Mouse (Mus musculus): Measurements from ENCODE around the gene Chmp2b. TPM values are rescaled to one million over a fixed set of nuclear protein-coding genes. Genes with fewer than 3 reads are reported as not detected.

Gene Chmp2b
- total RNA-seq (2022) = 10 to 100 TPM; 53.9 to 63.1 (median 57.6) TPM

DNA sequence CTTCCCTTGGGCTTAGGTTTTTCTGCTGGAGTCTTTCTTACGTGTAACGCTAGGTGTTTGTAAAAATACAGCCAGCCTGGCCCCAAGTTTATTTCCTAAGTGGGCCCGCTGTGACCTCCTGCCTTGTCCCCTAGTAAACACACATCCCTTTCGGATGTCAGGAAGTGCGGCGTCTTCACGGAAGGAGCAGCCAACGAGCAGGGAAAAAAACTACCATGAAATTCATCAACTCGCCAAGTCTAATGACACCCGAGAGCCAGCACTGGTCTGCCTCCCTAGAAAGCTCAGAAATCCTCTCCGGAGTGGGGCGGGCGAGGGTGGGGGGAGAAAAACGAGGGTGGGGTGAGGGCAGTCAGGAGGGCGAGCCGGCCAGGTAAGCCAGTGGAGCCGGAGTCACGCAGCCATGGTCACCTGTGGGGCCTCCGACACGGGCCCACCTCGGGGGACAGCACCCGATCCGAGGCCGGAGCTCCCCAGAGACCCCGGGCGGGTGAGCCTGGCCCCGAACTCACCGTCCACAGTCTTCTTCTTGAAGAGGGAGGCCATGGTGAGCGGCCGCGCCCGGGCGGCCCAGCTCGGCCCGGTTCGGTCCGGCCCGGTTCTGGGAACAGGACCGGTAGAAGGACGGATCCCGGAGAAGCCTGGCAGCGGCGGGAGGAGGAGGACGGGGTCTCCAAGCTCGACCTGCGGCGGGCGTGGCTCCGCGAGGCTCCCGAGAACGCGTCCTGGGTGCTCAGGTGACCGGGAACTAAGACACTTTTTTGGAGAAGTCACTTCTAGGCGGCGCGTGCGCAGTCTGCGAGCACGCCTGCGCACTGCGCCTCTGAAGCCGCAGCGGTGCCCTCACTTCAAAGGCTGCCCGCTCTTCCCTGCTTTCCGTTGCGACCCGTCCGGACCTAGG is at the start of gene Chmp2b:
Gene Chmp2b, minus strand, starts transcription at position 764 of the 901 bp plus-strand sequence.
- DNase-seq (ENCODE audit: low spot score in 2 of 2) = peak; percentile 74 to 84

DNA sequence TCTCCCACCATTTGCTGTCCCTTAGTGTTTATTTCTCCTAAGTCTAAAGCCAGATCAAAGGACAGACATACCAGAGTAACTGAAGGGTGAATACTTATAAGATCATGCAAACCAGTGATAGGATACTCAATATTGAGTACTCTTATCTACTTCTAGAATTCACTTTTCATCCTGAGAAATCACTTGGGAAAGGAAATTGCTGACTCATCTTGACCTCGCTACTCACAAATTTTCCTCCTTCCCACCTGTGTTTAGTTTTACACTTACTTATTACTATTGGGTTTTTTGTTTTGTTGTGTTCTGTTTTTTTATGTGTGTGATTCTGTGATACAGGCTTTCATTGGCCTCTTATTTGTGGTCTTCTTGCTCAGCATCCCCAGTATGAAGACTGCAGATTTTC is 49.2 kb upstream of the Chmp2b start:
- DNase-seq (ENCODE audit: low spot score in 2 of 2) = no peak

DNA sequence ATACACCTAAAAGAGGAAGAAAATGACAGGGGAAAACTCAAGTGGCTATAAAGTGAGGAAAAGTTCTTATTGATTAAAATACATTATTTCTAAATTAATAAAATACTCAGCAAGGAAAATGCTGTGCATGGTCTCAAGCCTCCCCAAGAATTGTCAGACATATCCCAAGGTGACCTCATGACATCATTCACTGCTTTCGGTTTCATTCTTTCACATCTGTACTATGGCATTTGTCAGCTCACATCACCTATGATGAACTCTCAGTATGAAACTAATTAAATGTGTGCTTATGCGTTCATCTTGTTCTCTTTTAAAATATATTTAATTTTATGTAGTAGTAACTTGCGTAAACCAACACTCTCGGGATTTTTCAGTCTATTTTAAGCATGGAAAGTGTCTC is 38.3 kb upstream of the Chmp2b start:
- DNase-seq (ENCODE audit: low spot score in 2 of 2) = no peak

DNA sequence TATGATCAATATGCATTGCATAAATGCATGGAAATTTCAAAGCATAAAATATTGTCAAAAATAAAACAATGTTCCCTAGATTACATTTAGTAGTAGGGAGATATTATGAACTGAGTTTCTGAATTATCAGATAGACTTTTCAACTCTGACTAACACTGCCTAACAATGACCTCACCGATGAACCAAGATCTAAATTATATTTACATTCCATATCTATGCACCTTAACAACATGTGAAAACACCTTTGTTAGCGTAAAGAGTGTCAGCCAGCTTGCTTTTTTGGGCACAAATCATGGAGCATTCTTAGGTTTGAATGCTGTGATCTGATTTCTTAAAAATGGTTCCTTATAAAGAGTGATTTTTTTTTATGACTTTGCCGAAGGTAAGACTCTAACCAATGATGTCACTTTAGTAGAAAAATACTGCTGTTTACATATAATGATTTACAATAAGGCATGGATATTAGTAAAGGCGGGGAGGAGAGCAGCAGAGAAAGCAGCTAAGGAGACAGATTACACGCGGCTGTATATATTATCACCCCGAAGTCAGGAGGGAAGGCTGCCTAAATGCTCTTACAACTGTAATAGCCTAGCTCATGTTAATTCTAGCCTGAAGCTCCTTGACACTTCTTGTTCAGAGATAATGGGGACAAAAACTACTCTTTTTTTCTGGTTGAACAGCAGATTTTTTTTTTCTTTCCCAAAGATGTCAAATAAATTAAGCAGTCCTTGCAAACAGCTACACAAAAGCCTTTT is 23.8 kb upstream of the Chmp2b start:
- no peak for DNase-seq (ENCODE audit: low spot score in 2 of 2)

DNA sequence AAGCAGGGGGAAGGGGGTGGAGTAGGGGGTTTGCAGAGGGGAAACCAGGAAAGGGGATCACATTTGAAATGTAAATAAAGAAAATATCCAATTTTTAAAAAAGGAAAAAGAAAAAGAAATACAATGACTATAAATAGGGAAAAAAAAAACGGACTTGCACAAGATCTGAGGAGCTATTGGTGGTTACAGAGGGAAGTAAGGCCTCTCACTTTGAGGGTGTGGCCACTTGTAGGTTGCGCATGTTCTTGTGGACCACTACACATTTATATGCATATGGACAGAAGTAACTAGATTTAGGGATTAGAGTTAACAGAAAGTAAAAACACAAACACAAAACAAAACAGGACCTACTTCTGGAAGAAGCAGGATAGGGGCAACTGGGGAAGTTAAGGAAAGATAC is 23.2 kb upstream of the Chmp2b start:
- no peak for DNase-seq (ENCODE audit: low spot score in 2 of 2)

DNA sequence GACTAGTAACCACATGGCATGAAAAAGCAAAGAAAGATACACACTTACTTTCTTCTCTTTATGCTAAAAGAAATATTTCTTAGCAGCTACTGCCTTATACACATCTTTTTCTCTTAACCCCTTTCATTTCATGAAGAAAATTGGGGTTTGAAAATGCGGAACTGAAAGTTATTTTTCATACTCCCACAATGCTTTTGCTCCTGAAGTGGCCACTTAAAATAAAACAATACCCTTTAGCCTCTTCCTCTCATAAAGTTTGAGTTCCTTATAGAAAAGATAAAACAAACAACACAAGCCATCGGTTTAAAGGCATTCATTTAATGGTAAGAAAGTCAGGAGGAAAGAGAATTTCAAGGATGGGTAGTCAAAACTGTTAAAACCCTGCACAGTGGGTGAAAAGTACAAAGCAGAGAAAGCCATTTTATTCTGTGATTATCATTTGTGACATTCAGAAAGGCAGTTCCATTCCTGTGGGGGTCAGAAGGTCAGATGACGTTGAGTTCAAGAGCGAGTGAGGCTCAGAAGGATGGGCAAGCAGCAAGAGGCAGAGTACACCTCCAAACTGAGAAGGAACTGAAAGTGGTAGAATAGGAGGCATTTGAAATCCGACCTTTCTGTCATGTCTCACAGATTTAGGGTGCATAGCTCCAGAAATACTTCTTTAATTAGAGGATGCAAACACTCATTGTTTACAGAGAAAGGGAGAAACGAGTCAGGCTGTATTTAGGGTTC is 14.9 kb upstream of the Chmp2b start:
- no peak for DNase-seq (ENCODE audit: low spot score in 2 of 2)

DNA sequence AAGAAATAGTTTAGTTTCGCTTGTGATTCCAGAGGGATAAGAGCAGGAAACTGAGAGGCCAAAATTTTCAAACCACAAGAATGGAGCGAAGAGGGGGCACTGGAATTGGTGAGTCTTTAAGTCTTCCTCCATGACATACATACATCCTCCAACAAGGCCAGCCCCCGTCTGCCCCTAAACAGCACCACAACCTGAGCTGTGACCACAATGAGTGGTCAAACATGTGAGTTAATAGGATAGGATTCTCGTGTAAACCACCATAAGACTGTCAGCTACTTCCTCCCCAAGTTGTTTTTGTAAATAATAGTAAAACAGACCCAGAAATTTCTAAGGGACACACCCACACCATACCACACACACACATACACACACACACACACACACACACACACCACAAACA is 6.3 kb upstream of the Chmp2b start:
- no peak for DNase-seq (ENCODE audit: low spot score in 2 of 2)

DNA sequence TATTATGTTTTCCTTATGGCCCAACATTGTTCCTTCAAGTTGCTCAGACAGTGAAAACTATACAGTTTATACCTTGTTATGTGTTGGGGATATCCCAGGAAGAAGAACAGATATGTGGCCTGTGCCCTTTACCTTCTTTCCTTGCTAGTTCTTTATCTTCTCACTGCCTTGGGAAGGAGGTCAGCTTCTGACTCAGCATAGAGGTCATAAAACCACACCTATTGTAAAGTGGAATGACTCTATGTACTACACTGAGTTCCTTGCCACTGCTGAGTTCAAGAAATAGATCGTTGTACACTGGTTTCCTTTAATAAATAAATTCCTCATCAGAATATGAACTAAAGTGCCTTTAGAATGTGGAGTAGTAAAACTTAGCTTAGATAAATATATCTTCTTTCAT is 2.4 kb upstream of the Chmp2b start:
- no peak for DNase-seq (ENCODE audit: low spot score in 2 of 2)

DNA sequence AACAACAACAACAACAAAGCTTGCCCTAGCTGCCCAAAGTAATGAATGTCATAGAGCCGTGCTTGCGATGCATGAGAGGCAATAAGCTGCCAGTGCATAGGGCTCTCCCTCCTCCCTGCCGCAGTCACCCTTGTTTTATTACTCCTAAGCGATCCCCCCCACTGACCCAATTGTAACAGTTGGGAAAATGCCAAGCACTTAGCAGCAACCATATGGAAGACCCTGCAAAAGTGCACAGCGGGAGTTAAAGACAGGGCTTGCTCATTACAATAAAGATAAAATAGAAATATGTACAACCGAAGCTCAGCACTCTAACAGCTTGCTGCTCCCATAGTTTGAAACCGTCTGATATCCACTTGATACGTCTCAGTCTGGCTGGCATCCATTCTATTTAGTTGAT is 1.8 kb upstream of the Chmp2b start:
- no peak for DNase-seq (ENCODE audit: low spot score in 2 of 2)

DNA sequence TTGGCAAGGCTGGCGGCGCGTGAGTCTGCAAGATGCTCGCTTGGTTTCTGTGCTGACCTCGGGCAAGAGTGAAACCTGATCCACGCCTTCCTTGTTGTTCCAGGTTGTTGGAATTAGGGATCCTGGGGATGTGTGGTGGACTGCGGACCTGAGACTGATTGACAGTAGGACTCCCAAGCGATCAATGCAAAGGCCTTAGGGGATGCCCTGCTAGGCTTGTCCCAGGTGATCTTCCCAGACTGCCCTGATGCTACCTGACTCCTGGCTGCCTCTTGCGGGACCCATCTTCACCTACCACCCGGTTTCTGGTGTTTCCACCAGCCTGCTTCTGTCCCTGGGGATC is 309 bp upstream of the Chmp2b start:
- DNase-seq (ENCODE audit: low spot score in 2 of 2) = no peak

DNA sequence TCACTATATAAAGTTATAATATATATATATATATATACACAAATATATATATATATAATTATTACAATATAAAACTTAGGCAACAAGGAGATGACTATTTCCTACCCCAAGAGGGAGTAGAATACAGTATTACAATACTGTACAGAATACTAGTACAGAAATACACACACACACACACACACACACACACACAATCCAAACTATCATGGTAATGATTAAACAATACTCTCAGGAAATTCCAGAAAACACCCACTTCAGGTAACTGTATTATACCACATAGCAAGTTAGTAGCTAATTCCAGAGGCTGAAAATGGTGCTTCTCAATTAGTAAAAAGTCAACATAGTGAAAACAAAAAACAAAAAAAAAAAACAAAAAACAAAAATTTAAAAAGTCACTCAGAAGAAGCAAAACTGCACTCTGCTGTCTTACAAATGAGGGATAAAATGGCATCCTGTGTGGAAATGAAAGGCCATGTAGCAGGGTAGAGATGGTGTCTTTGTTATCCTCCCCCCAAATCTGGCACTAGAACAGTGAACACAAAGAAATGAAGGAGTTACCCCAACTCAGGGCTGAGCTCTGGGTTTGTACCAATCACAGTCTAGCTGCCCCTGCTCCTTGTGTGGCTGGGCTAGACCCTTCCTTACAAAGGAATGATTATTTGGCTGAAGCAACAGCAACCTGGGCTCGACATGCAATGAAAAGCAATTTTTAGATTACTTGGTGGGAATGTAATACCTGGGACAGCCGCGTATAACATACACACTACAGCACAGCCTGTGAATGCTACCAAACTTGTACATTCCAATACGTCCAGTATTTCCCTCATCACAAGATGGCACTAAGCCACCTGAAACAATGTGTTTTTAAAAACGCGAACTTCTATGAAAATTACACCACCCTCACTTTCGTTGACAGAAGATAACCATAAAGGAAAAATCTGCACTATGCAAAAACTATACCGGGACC is 1.2 kb downstream of the Chmp2b start:
- no peak for DNase-seq (ENCODE audit: low spot score in 2 of 2)

DNA sequence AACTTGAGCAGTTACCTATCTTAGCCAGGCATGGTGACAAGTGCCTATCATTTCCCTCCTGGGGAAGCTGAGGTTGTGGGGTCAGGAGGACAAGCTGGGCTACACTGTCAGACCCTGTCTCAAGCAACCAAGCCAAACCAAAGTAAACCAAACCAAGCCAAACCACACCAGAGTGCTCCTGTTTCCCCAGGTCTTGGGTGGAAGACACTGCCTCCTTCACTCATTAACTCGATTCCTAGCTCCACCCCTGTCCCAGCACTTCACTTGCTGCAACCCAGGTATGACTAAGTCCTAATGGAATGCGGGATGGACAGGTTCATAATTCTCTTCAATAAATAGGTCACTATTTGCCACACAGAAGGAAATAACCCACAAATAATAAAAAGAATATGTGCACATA is 2.9 kb downstream of the Chmp2b start:
- DNase-seq (ENCODE audit: low spot score in 2 of 2) = no peak

DNA sequence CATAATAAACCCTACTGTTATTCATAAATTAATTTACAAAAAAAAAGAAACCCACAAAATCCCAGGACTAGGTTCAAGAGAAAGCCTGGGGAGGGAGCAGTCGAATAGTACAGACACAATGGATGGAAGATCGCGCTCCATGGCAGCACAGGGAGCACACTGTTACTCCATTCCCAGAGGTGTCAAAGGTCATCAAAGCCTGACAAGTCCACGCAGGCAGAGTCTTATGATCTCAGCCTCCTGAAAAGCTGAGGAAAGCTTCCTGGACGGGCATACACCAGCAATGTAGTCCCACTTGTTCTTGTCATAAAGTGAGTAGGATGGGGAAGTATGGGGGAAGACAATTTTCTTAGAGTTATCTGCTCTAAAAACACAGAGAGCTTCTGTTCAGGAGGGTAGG is 5.2 kb downstream of the Chmp2b start:
- DNase-seq (ENCODE audit: low spot score in 2 of 2) = no peak

DNA sequence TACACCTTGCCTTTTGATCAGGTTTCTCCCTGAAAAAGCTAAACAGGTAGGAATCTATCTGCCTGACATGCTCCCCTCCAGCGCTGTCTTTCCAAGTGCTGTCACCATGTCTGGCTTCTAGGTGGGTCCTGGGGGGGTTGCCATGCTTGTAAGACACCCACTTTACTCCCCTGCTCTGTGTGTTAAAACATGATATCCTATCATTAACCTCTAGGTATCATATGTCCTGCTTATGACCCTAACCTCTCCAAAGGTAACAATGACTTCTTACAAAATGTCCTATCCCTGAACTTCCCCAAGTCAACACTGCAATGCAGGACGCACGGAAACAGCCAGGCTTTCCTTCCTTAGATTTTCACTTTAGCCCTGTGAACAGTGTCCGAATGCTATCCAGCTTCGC is 8.3 kb downstream of the Chmp2b start:
- DNase-seq (ENCODE audit: low spot score in 2 of 2) = no peak

DNA sequence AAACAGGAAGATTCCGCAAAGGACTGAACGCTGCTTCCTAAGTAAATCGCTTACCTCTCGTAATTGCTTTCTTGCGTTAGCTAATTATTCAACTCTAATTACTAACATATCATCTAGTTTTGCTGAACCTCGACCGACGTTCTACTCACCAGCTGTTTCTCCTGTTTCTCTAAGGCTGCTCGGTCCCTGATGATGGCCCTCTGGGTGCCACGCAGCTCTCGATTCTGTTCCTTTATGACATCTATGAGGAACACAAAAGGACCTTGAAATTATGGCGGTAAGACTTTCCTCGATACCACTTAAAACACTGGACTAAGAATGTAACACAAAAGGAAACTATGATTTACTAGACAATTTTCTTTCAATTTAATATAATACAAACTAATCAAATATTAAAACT is 11.7 kb downstream of the Chmp2b start:
- DNase-seq (ENCODE audit: low spot score in 2 of 2) = no peak

DNA sequence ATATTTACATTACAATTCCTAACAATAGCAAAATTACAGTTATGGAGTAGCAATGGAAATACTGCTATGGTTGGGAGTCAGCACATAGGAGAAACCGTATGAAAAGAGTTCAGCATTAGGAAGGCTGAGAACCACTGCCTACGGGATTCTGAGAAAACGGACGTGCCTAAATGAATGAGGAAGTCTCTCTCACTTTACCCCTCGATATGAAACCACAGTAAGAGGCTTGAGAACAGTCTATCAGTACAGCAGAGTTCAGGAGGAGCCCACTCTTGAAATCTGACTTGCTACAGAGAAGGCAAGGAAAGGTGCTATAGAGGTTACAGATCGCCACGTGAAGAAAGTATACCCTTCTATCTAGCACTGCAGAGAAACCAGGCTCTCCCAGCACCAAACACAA is 13.6 kb downstream of the Chmp2b start:
- no peak for DNase-seq (ENCODE audit: low spot score in 2 of 2)

DNA sequence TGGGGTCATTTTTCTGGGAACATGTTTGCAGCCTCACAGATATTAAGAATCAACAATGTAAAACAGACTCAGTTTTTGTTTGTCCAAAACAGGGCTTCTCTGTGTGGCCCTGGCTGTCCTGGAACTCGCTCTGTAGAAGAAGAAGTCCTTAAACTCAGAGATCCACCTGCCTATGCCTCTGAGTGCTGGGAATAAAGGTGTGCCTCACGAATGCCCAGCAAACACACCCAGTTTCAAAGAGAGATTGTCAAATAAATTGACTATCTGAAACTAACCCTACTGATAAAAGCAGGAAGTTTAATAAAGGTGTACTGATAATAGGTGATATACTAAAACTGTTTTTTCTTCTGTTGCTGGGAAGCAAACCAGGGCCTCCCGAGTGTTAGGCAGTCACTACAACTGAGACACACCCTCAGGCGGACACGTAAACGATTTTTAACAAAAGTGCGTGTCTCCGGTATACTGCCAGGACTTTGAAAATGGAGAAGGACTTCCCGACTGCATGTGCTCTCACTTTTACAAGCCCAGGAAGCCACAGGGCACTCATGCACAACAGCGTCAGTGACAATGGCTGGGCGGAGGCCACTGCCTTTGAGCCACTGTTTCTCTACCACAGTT is 18.7 kb downstream of the Chmp2b start:
- DNase-seq (ENCODE audit: low spot score in 2 of 2) = no peak

DNA sequence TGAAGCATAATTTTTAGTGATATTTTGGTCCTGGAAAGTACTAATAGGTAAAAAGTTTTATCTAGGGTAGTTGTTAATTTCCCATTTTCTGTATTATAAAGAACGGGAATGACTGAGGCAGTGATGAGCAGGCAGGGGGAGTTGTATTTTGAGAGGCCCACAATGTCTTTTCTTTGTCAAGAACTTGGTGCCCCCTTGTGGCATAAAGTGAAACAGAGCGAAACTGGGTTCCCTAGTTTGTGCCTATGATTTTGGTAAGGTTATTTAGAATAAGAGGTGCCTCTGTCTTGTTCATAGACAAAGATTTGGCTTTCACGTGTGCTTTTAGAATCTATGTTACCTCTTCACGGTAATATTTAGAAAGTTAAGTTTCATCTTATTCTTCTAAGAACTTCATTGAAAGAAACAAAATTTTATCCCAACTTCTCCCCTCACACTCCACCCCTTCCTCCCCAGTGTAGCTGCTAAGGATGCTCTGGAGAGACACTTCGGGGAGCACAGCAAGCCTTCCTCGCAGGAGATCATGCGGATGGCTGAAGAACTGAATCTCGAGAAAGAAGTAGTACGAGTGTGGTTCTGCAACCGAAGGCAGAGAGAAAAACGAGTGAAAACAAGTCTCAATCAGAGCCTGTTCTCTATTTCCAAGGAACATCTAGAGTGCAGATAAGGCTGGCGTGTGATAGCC is 29.1 kb downstream of the Chmp2b start:
- peak in 1 of 2 experiments; percentile 57 for DNase-seq (ENCODE audit: low spot score in 2 of 2)

DNA sequence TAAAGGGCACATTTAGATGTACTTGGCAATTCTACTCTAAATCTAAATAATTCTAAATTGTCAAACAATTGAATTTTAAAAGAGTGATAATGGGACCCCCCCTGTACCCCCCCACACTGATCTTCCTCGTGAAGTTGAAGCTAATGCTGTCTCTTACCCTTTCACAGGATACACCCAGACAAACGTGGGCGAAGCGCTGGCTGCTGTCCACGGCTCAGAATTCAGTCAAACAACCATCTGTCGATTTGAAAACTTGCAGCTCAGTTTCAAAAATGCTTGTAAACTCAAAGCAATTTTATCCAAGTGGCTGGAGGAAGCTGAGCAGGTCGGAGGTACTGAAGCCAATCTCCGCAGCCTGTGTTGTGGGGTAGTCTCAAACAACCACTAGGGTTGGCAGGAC is 30.9 kb downstream of the Chmp2b start:
- DNase-seq (ENCODE audit: low spot score in 2 of 2) = peak; percentile 72 to 77

DNA sequence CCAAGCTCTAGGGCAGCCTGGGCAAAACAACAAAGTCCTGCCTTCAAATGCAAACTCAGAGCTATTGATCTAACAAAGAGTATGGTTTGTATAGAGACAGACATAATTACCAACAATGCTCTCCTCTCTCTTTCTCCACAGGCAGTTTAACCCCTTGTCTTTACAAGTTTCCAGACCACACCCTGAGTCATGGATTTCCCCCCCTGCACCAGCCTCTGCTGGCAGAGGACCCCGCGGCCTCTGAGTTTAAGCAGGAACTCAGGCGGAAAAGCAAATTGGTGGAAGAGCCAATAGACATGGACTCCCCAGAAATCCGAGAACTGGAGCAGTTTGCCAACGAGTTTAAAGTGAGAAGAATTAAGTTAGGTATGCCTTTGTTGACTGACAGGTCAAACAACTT is 32.9 kb downstream of the Chmp2b start:
- no peak for DNase-seq (ENCODE audit: low spot score in 2 of 2)

Measured in layer of hippocampus, adult 8-10 months (tissue).